Mouse (Mus musculus): ENCODE results near the gene Vmn2r8. TPM values are rescaled to one million over a fixed set of nuclear protein-coding genes. Genes with fewer than 3 reads are reported as not detected.
"Not testable (repeated sequence)": the region's sequence is repeated elsewhere in the genome, so short reads cannot be mapped to it uniquely, and the experiment has no call there.

Vmn2r8 gene
- polyA plus RNA-seq (2014; fragmentation: Nextera tagmentation; extraction: Ambion mirVana): not detected in 2 replicates

GRCm38 (mm10) chr5:108808750-108809149, at the start of gene Vmn2r8:
TSS of gene Vmn2r8 (minus strand) at chr5:108808850.
- not testable (repeated sequence) for H3K4me2 ChIP-seq; ATAC-seq (replicated peaks; ENCODE audit: insufficient number of reproducible peaks, low FRiP score, low TSS enrichment); H3K36me3 ChIP-seq (ENCODE audit: control insufficient read depth, insufficient read depth, low read length); H3K4me1 ChIP-seq (ENCODE audit: control insufficient read depth, insufficient read depth, low read length); H3K9ac ChIP-seq (ENCODE audit: low read depth, low read length); H3K9me3 ChIP-seq (replicated peaks; ENCODE audit: control insufficient read depth, low read length); H3K4me3 ChIP-seq (ENCODE audit: low read depth, low read length); H3K27me3 ChIP-seq (ENCODE audit: control insufficient read depth, insufficient read depth, low read length); H3K27ac ChIP-seq (ENCODE audit: low read depth, low read length)
- 69% methylated on average over 2 of the region's 2 CpGs for WGBS (ENCODE audit: insufficient replicate concordance)

- not testable (repeated sequence) for H3K36me3 ChIP-seq (ENCODE audit: control insufficient read depth, insufficient read depth, low read length)
Measured at GRCm38 (mm10) chr5:108852501-108852900, 43.9 kb upstream of the Vmn2r8 start, which contains the start of gene Vmn2r9. TSS of gene Vmn2r9 (minus strand) at chr5:108852601.

GRCm38 (mm10) chr5:108849466-108849865, 40.8 kb upstream of the Vmn2r8 start:
- H3K9me3 ChIP-seq (replicated peaks; ENCODE audit: control insufficient read depth, low read length): no peaks in the 10 kb centered on the region
- H3K4me3 ChIP-seq (ENCODE audit: low read depth, low read length): no peak overlapping the region
- no peak overlapping the region for H3K27ac ChIP-seq (ENCODE audit: low read depth, low read length)
- H3K4me2 ChIP-seq: no peak overlapping the region
- H3K4me1 ChIP-seq (ENCODE audit: control insufficient read depth, insufficient read depth, low read length): no peaks in the 10 kb centered on the region
- no peak overlapping the region for H3K9ac ChIP-seq (ENCODE audit: low read depth, low read length)
- H3K27me3 ChIP-seq (ENCODE audit: control insufficient read depth, insufficient read depth, low read length): no peaks in the 10 kb centered on the region
- no peaks in the 10 kb centered on the region for H3K36me3 ChIP-seq (ENCODE audit: control insufficient read depth, insufficient read depth, low read length)
- ATAC-seq (replicated peaks; ENCODE audit: insufficient number of reproducible peaks, low FRiP score, low TSS enrichment): no peak
- WGBS (ENCODE audit: insufficient replicate concordance): 22% methylated on average over 1 of the region's 1 CpGs

More at GRCm38 (mm10) chr5:108852501-108852900, 43.9 kb upstream of the Vmn2r8 start, which contains the start of gene Vmn2r9:
- ATAC-seq (replicated peaks; ENCODE audit: insufficient number of reproducible peaks, low FRiP score, low TSS enrichment); H3K27me3 ChIP-seq (ENCODE audit: control insufficient read depth, insufficient read depth, low read length); H3K4me2 ChIP-seq; H3K9me3 ChIP-seq (replicated peaks; ENCODE audit: control insufficient read depth, low read length); H3K9ac ChIP-seq (ENCODE audit: low read depth, low read length); H3K27ac ChIP-seq (ENCODE audit: low read depth, low read length); H3K4me3 ChIP-seq (ENCODE audit: low read depth, low read length); H3K4me1 ChIP-seq (ENCODE audit: control insufficient read depth, insufficient read depth, low read length): not testable (repeated sequence)
- WGBS (ENCODE audit: insufficient replicate concordance): 54% methylated on average over 1 of the region's 1 CpGs

- H3K4me1 ChIP-seq (ENCODE audit: control insufficient read depth, insufficient read depth, low read length): no peaks in the 10 kb centered on the region
- H3K27me3 ChIP-seq (ENCODE audit: control insufficient read depth, insufficient read depth, low read length): no peaks in the 10 kb centered on the region
- no peak overlapping the region for H3K4me3 ChIP-seq (ENCODE audit: low read depth, low read length)
- no peaks in the 10 kb centered on the region for H3K36me3 ChIP-seq (ENCODE audit: control insufficient read depth, insufficient read depth, low read length)
- 55% methylated on average over 1 of the region's 1 CpGs for WGBS (ENCODE audit: insufficient replicate concordance)
- no peak for ATAC-seq (replicated peaks; ENCODE audit: insufficient number of reproducible peaks, low FRiP score, low TSS enrichment)
- no peak overlapping the region for H3K4me2 ChIP-seq
- H3K9me3 ChIP-seq (replicated peaks; ENCODE audit: control insufficient read depth, low read length): no peaks in the 10 kb centered on the region
- no peak overlapping the region for H3K27ac ChIP-seq (ENCODE audit: low read depth, low read length)
- no peak overlapping the region for H3K9ac ChIP-seq (ENCODE audit: low read depth, low read length)
Measured at GRCm38 (mm10) chr5:108836156-108836555, 27.5 kb upstream of the Vmn2r8 start.

- Histone ChIP-seq H3K4me2 (no peak overlapping the region), H3K27ac (ENCODE audit: low read depth, low read length) (no peak overlapping the region), H3K36me3 (ENCODE audit: control insufficient read depth, insufficient read depth, low read length) (no peaks in the 10 kb centered on the region), H3K27me3 (ENCODE audit: control insufficient read depth, insufficient read depth, low read length) (no peaks in the 10 kb centered on the region), H3K9me3 (replicated peaks; ENCODE audit: control insufficient read depth, low read length) (no peaks in the 10 kb centered on the region), H3K4me3 (ENCODE audit: low read depth, low read length) (no peak overlapping the region), H3K9ac (ENCODE audit: low read depth, low read length) (no peak overlapping the region), H3K4me1 (ENCODE audit: control insufficient read depth, insufficient read depth, low read length) (no peaks in the 10 kb centered on the region)
- no peak for ATAC-seq (replicated peaks; ENCODE audit: insufficient number of reproducible peaks, low FRiP score, low TSS enrichment)
- 74% methylated on average over 2 of the region's 2 CpGs for WGBS (ENCODE audit: insufficient replicate concordance)
Measured at GRCm38 (mm10) chr5:108823276-108823675, 14.6 kb upstream of the Vmn2r8 start.

GRCm38 (mm10) chr5:108803646-108804045, 5.0 kb downstream of the Vmn2r8 start:
- Histone ChIP-seq H3K4me1 (ENCODE audit: control insufficient read depth, insufficient read depth, low read length) (no peaks in the 10 kb centered on the region), H3K36me3 (ENCODE audit: control insufficient read depth, insufficient read depth, low read length) (no peaks in the 10 kb centered on the region), H3K9me3 (replicated peaks; ENCODE audit: control insufficient read depth, low read length) (no peaks in the 10 kb centered on the region), H3K4me2 (no peak overlapping the region), H3K27me3 (ENCODE audit: control insufficient read depth, insufficient read depth, low read length) (no peaks in the 10 kb centered on the region), H3K4me3 (ENCODE audit: low read depth, low read length) (no peak overlapping the region), H3K27ac (ENCODE audit: low read depth, low read length) (no peak overlapping the region), H3K9ac (ENCODE audit: low read depth, low read length) (no peak overlapping the region)
- WGBS (ENCODE audit: insufficient replicate concordance): 38% methylated on average over 1 of the region's 1 CpGs
- ATAC-seq (replicated peaks; ENCODE audit: insufficient number of reproducible peaks, low FRiP score, low TSS enrichment): no peak

- not testable (repeated sequence) for H3K9ac ChIP-seq (ENCODE audit: low read depth, low read length); H3K9me3 ChIP-seq (replicated peaks; ENCODE audit: control insufficient read depth, low read length); H3K4me3 ChIP-seq (ENCODE audit: low read depth, low read length); H3K4me1 ChIP-seq (ENCODE audit: control insufficient read depth, insufficient read depth, low read length); ATAC-seq (replicated peaks; ENCODE audit: insufficient number of reproducible peaks, low FRiP score, low TSS enrichment); H3K4me2 ChIP-seq; H3K27me3 ChIP-seq (ENCODE audit: control insufficient read depth, insufficient read depth, low read length); H3K27ac ChIP-seq (ENCODE audit: low read depth, low read length); H3K36me3 ChIP-seq (ENCODE audit: control insufficient read depth, insufficient read depth, low read length)
- 66% methylated on average over 2 of the region's 2 CpGs for WGBS (ENCODE audit: insufficient replicate concordance)
Measured at GRCm38 (mm10) chr5:108795263-108795662, 13.4 kb downstream of the Vmn2r8 start, which contains the start of gene Tmed11. TSS of gene Tmed11 (minus strand) at chr5:108795363.

GRCm38 (mm10) chr5:108790385-108790784, 18.3 kb downstream of the Vmn2r8 start:
- not testable (repeated sequence) for H3K27ac ChIP-seq (ENCODE audit: low read depth, low read length); H3K4me2 ChIP-seq; H3K9me3 ChIP-seq (replicated peaks; ENCODE audit: control insufficient read depth, low read length); H3K4me1 ChIP-seq (ENCODE audit: control insufficient read depth, insufficient read depth, low read length); ATAC-seq (replicated peaks; ENCODE audit: insufficient number of reproducible peaks, low FRiP score, low TSS enrichment); H3K9ac ChIP-seq (ENCODE audit: low read depth, low read length); H3K36me3 ChIP-seq (ENCODE audit: control insufficient read depth, insufficient read depth, low read length); H3K27me3 ChIP-seq (ENCODE audit: control insufficient read depth, insufficient read depth, low read length); H3K4me3 ChIP-seq (ENCODE audit: low read depth, low read length)
- WGBS (ENCODE audit: insufficient replicate concordance): 38% methylated on average over 1 of the region's 1 CpGs

- Histone ChIP-seq H3K4me1 (ENCODE audit: control insufficient read depth, insufficient read depth, low read length) (no peaks in the 10 kb centered on the region), H3K27me3 (ENCODE audit: control insufficient read depth, insufficient read depth, low read length) (no peaks in the 10 kb centered on the region), H3K36me3 (ENCODE audit: control insufficient read depth, insufficient read depth, low read length) (no peaks in the 10 kb centered on the region), H3K27ac (ENCODE audit: low read depth, low read length) (no peak within 1 kb of the TSS), H3K4me2 (no peak within 1 kb of the TSS), H3K9me3 (replicated peaks; ENCODE audit: control insufficient read depth, low read length) (no peaks in the 10 kb centered on the region), H3K4me3 (ENCODE audit: low read depth, low read length) (no peak within 1 kb of the TSS), H3K9ac (ENCODE audit: low read depth, low read length) (no peak within 1 kb of the TSS)
- WGBS (ENCODE audit: insufficient replicate concordance): 61% methylated on average over 40 of the region's 40 CpGs
- ATAC-seq (replicated peaks; ENCODE audit: insufficient number of reproducible peaks, low FRiP score, low TSS enrichment): no peak
Measured at GRCm38 (mm10) chr5:108774630-108775306, 33.9 kb downstream of the Vmn2r8 start, which contains the start of gene Rnf212. TSS of gene Rnf212 (minus strand) at chr5:108774982.

Data from heart, embryonic 11.5 days (tissue).